Mouse (Mus musculus): Measurements from ENCODE around the gene BC025920. TPM values are rescaled to one million over a fixed set of nuclear protein-coding genes. Genes with fewer than 3 reads are reported as not detected.
"Not testable (repeated sequence)": the region's sequence is repeated elsewhere in the genome, so short reads cannot be mapped to it uniquely, and the experiment has no call there.

The BC025920 gene
- total RNA-seq, 2 experiments from 2014 or later: 3.1 to 3.3 TPM

DNA sequence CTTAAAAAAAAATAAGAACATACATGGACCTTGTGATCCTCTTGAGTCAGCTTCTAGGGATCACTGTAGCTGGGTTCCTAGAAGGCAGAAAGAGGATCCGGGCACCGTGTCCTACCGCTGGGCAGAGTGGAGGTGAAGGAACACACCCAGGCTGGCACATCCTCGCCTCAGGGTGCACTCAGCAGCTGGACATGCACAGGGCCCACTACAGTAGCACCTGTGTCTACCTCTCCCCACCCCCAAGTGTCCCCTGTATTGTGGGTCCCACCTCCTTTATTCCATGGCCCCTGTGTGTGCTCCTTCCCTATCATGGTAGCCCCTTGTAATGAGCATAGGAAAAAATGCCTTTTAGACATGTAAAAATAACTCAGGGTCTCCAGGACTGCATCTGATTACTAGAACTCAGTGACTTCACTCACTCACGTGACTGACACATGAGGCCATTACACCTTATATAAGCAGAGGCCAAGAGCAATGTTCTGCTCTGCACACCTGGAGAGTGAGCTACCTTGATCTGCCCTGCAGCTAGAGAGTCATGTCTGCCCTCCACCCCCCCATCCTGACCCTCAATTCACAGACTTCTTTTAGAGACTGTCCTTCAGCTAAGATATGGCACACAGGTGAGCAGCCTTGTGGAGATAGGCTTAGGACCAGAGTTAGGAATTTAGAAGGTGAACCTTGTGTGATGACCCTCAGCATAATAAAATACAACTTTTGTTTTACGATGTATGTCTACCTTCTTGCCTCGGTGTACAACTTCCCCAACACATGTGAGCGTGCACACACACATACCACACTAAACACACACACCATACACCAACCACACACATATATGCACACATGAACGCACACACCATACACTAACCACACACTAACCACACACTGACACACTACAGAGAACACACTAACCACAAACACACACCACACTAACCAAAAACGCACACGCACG, 1.8 kb upstream of the BC025920 start:
- DNase-seq (ENCODE audit: low spot score): no peak

DNA sequence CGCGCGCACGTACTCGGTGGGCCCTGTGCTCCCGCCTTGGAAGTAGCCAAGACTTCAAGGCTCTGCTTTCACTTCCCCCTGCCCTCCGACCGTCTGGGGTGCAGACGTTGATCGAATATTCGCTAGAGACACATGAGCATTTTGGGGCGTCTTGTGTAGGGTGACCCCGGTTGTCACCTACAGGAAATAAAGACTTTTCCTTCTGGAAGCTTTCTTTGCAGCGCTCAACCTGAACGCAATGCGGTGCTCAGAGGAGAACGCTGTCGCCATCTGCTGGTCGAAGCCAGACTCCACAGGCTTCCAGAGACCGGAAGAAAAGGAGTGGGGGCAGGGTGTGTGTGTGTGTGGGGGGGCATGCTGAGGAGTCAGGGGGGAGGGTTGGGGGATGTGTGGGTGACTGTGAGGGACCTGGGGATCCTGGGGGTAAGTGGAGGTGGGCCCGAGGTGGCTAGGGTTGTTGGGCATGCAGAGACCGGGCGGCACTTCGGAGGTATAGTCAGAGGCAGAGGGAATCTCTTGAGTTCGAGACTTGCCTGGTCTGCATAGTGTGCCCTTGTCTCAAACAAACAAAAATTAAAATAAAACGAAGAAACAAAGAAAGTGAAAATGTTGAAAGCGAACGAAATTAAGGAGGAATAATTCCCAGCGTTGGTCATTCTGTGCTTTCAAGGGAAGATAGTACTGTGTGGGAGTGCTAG, 953 bp upstream of the BC025920 start:
- peak; percentile 90 for DNase-seq (ENCODE audit: low spot score)

DNA sequence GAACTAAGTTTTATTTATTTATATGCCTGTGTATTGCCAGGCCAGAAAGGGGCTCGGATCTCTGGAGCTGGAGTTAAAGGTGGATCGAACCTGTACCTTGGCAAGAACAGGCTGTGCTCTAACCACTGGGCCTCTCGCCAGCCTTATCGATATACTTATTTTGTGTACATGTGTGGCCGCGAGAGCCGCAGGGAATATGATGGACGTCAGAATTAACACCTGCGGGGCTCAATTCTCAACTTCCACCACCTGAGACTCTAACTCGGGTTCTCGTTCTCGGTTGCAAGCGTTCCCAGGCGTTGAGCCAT, 450 bp upstream of the BC025920 start:
- DNase-seq (ENCODE audit: low spot score): no peak

DNA sequence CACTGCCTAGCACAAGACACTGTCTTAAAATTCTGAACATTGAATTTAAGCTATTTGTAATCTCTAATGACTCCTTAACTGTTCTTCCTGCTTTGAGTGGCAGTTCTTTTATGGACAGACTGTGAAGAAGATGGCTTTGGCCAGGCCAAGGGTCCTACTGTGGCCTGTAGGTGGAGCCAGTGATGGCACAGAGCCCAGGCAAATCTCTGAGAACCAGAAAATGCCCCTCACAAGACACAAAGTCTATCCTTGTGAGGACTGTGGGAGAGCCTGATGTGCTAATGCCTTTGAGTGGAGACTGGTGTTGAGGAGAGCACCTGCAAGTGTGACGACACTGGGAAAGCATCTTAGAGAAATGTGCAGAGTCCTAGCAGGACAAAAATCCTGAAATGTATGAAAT, 2.2 kb downstream of the BC025920 start:
- DNase-seq (ENCODE audit: low spot score): no peak

DNA sequence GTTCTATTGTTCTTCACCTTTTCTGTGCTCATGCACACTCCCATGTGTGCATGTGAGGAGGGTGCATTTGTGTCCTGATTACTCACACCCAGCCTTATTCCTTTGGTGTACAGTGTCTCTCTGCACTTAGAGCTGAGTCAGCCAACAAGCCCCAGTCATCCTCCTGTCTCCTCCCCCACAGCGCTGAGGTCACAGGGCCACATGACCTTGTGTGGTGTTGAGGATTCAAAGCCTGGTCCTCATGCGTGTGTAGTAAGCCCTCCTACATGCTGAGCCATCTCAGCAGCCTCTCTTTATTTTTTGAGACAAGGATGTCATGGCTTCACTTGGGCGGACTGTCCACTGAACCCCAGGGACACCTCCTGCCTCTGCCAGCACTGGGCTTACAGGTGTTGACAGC, 6.7 kb downstream of the BC025920 start:
- no peak for DNase-seq (ENCODE audit: low spot score)

DNA sequence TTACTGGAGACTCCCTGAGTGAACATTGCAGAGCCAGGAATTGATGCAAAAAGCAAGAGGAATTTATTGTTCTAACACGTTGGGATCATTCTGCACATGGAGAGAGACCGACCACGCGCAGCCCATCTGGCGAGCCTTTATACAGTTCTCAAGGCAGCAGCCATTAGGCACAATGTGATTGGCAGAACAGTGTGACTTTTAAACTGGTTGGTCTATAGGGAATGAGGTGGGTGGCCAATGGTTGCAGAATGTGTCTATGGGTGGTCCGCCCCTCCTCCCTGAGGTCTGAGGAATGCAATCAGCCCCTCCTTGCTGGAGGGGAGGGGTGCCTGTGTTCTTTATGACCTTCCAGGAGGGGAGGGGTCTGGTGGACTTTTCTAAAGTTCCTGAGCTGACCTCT, 9.4 kb downstream of the BC025920 start:
- DNase-seq (ENCODE audit: low spot score): no peak

DNA sequence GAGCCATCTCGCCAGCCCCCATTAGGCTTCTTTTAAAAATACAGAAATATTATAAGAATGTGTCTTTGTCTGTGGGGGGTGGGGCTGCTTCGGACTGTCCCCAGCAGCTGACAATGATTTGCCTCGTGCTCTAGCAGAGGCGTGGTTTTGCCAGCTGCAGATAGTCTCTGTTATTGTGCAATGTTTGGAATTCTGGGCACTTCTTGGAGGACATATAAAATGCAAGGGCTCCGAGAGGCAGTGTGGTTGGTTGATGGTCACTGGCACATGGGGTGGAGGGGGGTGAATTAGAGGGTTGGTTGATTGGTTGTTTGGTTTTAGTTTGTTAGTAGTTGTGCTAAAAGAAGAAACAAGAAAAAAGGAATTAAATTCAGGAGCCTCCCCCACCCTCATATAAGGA, 13.9 kb downstream of the BC025920 start:
- no peak for DNase-seq (ENCODE audit: low spot score)

DNA sequence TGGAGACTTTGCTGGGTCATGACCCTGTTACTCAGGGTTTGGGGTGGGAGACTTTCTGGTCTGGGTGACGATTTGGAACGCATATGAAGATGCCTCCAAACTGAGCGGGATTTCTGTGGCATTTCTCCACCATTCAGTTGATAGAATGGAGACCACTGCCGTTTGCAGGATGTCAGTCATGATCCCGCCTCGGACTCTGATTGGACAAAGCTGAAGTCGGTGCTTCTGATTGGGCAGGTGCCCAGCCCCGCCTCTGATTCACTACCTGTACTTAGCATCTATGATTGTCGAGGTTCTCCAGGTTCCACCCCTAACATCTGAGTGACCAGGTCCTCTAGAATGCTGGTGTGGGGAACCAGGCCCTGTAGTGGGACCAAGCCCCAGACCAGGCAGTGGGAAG, 14.7 kb downstream of the BC025920 start:
- DNase-seq (ENCODE audit: low spot score): no peak

DNA sequence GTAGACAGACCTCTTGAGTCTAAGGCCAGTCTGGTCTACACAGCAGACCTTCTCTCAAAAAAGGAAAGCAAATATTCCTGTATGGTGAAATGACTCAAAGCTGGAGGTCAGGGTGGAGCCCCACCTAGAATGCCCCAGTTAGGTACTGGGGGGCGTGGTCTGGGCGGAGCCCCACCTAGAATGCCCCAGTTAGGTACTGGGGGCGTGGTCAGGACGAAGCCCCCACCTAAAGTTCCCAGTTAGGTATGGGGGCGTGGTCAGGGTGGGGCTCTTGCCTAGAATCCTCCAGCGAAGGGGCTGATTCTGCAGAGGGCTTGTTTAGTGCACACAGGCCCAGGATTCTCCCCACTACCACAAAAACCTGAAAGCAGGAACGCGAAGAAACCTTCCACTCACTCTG, 17.4 kb downstream of the BC025920 start:
- DNase-seq (ENCODE audit: low spot score): no peak

DNA sequence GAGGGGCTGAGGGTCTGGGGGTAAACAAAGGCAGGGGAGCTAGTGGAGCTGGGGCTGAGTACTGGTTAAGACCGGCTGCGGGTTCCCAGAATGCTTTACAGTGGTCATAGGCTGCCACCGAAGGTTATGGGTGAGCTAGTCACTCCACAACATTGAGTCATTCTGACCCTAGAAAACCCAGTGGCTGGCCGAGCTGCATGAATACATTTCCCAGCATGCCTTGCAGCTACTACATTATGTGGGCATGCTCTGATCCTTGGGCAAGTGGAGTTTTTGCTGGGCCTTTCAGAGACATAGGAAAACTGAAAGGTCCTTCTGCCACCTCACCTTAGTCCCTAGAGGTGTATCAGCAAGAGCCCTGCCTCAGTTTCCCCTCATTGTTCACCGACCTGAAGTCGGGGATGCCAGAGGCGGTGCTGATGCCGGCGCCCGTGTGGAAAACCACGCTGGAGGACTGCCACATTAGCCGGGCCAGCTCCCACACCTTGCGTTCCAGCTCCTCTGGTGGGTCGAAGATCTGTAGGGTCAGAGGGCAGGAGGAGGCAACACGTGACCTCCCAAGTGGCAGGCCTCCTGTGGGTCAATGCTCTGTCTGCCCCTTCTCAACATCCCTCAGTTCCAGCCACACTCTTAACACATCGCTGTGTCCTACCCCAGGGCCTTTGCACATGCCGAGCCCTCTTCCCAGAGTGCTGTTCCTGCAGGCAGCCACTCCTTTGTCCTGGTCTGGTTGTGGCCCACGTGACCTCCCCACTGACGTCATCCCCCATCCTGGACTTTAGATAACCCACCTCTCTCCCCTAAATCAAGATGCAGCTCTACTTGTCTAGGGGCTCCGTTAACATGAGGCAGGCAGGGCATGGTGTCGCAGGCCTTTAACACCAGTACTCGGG, 20.3 kb downstream of the BC025920 start:
- no peak for DNase-seq (ENCODE audit: low spot score)

DNA sequence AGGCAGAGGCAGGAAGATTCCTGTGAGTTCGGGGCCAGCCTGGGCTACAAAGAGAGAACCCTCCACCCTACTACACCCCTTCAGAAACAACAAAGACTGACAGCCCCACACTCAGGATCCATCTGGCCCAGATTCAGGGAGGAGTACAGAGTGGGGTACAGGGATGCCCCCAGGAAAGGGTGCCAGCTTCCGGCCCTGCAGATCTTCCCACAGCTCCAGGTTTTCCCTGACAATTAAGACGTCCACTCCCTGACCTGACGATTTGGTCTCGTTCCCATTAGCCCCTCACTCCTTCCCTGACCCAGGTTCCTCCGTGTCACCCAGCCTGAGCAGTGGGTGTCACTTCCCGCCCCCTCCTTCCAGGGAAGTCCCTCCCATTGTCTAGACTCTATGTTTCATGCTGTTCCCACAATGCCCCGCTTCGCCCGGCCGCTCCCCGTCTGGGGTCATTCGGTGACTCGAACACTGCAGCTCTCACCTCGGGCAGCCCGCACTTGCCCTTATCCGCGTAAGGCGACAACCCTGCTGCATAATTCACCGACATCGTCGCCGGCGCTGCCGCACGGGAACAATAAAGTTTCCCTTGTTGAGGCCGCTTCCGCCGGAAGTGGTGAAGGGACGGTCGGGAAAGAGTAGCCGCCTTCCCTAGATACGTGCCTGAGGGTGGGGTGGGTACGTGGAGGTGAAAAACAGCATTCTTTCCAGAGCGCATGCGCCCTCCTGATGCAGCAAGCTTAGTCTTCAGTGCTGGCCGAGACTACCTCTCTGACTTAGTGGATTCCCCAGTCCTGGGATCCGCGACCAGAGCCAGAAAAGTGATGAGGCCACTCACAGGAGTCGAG, 21.1 kb downstream of the BC025920 start, which contains the start of gene Sirt6:
Gene Sirt6 (minus strand): TSS at position 804 of the 842 bp plus-strand sequence.
- peak; percentile 93 for DNase-seq (ENCODE audit: low spot score)

DNA sequence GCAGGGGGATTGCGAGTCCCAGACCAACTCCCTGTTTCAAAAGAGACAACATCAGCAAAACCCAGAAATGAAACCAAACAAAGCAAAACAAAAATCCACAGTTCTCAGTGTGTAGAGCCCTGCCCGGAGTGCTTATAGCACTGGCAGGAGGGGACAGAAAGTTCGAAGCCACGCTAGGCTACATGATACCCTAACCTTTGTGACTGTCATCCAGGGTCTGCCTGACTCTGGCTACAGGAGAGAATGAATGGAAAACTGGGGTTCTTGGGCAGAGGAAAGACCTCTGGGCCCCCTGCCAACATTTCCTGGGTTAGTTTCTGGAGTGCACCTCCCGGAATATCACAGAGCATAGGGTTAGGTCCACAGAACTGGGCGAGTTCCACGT, 21.8 kb downstream of the BC025920 start:
- peak; percentile 28 for DNase-seq (ENCODE audit: low spot score)

DNA sequence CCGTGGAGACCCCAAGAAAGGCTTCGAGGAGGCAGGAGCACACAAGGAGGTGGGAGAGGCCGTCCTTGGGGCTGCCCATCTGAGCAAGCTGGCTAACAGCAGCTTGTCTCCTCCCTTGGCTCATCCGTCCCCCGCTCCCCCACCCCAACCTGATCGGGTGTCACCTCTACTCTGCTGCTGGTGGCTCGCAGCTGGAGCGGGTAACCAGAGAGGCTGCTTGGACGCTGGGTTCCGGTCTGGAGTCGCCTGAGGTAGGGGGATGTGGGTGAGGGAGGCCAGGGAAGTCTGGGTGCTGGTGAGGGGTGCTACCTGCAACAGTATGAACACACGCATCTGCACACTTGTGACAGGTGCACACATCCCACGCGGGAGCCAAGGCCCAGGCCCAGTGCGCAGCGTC, 22.3 kb downstream of the BC025920 start, which contains the start of gene Ankrd24:
Gene Ankrd24 (plus strand): TSS at position 151 of the 400 bp plus-strand sequence.
- DNase-seq (ENCODE audit: low spot score): no peak

DNA sequence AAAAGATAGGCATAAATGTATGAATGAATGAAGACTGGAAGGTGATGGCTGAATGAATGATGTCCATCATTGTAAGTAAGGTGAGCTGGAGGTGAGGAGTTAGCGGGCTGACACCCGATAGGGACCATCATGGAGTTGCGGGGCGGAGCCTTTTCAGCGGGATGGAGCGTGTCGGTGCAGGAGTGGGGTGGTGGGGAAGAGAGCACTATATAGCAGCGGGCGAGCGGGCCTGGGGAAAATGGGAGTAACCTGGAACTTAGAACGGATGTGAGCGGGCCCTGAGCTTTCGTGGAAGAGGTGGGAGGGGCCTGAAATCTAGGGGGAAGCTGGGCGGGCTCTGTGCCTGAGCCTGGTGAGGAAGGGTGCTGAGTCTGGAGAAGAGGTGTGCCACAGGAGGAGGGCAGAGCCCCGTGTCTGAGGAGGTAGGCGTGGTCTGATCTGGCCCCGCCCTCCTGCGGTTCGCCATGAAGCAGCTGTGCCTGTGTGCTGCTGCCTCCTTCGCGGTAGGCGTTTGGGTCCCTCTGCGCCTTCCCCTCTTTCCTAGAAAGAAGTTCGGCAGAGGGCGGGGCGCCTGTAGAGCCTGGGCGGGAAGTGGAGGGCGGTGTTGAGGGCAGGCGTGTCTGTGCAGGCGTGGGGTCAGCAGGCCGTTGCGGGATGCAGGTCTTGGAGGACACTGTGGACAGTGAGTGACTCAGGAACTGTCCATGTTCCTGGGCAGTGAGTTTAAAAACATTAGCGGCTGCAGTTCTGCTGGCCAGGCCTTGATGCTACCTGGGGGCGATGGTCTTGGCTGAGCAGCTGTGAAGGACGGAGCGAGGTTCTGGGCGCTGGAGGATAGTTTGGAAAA, 27.4 kb downstream of the BC025920 start:
- DNase-seq (ENCODE audit: low spot score): peak; percentile 73

DNA sequence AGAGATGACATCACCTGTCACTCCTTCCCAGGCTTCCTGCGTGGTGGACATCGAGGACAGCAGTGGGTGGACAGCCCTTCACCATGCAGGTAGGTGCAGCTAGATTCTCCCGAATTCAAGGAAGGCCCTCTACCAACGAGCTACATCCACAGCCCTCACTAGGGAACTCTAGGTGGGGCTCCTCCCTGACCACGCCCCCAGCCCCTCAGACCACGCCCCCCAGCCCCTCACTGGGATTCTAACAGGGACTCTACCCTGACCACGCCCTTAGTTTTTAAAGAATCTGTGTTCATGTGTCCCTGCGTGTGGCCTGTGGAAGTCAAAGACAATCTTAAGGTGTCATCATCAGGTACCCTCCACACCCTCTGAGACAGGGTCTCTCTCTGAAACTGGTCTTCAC, 30.3 kb downstream of the BC025920 start:
- no peak for DNase-seq (ENCODE audit: low spot score)

DNA sequence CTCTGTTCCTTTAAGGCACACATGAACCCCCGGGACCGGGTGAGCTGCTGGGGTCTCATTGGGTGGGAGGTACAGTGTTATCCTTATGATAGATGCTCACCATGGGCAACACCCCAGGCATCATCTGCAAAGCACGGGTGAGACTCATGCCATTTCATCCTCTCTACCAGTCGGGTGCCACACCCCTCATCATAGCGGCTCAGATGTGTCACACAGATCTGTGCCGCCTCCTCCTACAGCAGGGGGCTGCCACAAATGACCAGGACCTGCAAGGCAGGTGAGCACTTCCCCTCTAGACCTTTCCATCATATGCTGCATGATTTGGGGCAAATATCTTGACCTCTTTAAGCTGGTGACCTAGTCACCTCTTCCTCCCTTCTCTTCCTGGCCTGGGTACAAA, 32.0 kb downstream of the BC025920 start:
- no peak for DNase-seq (ENCODE audit: low spot score)

DNA sequence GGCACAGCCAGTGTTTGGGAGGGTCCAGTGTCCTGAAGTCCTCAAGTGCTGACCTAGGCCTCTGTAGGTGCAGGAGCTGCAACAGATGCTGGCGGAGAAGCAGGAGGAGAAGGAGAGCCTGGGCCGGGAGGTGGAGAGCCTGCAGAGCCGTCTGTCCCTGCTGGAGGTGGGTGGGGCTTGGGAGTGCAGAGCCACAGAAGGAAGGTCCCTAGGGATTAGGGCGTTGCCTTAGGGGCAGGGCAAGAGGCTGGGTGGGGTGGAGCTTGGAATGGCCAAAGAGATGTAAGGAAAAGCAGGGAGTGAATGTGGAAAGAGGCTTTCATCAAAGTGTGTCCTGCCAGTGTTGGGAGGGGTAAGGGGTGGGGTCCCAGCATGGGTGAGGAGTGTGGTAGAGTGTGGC, 34.8 kb downstream of the BC025920 start:
- not testable (repeated sequence) for DNase-seq (ENCODE audit: low spot score)

DNA sequence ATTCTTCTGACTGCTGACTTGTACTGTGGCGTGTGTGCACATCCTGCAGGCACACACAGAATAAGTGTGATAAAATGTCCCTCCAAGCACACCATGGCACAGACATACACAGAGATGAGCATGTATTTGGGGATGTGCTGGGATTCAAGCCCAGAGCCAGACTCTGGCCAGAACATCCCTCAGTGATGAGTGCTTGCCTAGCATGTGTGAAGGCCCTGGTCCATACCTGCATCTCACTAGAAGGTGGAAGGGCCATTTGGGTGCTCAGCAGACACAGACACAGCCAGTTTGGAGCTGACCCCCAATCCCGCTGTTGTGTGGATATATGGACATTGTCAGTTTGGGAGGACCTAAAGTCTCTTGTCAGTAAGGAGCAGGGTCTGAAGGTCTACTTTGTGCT, 35.5 kb downstream of the BC025920 start:
- DNase-seq (ENCODE audit: low spot score): no peak

DNA sequence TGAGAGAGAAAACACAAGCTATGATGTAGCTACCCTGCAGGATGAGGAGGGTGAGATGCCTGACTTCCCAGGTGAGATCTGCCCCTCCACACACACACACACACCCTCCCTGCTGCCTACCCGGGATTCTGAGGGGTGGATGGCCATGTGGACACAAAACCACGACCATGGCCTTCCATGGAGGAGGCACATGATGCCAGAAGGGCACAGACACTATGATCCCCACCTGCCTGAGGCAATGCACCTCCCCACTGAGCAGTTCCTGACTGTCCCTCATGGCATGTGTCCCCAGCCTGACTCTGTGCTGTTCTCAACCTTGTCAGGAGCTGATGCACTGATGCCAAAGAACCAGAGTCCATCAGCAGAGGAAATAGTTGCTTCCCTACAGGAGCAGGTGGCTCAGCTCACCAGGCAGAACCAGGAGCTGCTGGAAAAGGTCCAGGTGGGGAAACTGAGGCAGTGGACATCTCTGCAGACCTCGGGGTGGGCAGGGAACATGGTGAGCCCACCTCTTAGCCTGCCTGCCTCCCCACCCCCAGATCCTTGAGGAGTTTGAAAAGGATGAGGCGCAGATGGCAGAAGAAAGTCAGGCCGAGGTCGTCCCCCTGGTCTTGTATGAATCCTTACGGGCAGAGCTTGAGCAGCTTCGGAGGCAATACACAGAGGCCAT, 36.0 kb downstream of the BC025920 start:
- DNase-seq (ENCODE audit: low spot score): no peak

Data from gastrocnemius, adult 18-20 months (tissue).